Mouse (Mus musculus) thymus, postnatal 14 days (tissue): ENCODE results near the gene Irf2bp2.

Experiments
- DNase-seq: peaks from one replicate; pipeline ENCODE4 v3.0.0; 2021

Irf2bp2 gene

GRCm38 (mm10) chr8:126565954-126566445 is 27.8 kb downstream of the Irf2bp2 start:
- no peak for DNase-seq

- DNase-seq, result no peak
These were observed 28.5 kb downstream of the Irf2bp2 start for GRCm38 (mm10) chr8:126565231-126565781.

GRCm38 (mm10) chr8:126564551-126565154 is 29.1 kb downstream of the Irf2bp2 start:
- DNase-seq, result no peak

DNA sequence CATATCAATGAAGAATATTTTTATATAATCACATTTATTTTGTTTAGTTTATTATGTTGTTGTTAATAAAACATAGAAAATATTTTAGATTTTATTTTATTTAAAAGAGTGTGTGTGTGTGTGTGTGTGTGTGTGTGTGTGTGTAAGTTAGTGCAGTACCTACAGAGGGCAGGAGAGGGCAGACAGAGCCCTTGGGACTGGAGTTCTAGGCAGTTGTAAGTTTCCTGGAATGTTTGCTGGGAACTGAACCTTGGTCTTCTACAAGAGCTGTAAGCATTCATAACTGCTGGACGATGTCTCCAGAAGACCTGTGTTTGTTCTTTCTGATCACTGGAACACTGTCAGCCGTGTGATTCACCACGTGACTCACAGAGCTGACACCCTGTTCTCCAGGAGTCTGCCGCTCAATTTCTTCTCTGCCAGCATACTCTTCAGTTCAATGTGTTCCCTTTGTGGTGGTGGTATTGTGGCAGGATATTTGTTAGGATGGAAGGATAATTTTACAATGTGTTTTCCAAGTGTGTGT is 32.4 kb downstream of the Irf2bp2 start:
- no peak for DNase-seq

GRCm38 (mm10) chr8:126558400-126558953 is 35.3 kb downstream of the Irf2bp2 start:
- DNase-seq, result no peak

- no peak for DNase-seq
These were observed 36.4 kb downstream of the Irf2bp2 start for GRCm38 (mm10) chr8:126557403-126557802.

GRCm38 (mm10) chr8:126556691-126557090 is 37.1 kb downstream of the Irf2bp2 start:
- DNase-seq, result no peak

GRCm38 (mm10) chr8:126554741-126555140 is 39.0 kb downstream of the Irf2bp2 start:
- no peak for DNase-seq

GRCm38 (mm10) chr8:126551871-126552270 is 41.9 kb downstream of the Irf2bp2 start:
- DNase-seq, result no peak

- no peak for DNase-seq
These were observed 42.8 kb downstream of the Irf2bp2 start for GRCm38 (mm10) chr8:126550944-126551357.

GRCm38 (mm10) chr8:126547841-126548240 is 45.9 kb downstream of the Irf2bp2 start:
- no peak for DNase-seq

DNA sequence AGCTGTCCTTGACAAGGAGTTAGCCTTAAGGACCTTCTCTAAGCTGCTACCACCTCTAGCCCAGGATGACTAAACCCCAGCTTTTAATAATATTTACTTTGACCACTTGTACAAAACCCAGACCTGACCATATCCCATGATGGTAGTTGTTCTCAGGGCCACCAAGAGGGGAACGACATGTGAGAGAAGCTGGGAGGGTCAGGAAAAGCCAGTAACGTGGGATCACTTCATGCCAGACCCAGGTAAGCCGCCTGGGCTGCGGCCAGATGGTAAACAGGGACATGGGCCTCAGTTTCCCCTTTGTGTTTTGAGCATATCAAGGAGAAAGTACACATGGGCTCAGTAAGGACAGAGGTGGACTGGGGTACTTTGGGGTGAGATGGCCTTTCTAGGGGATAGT is 46.4 kb downstream of the Irf2bp2 start:
- no peak for DNase-seq

DNA sequence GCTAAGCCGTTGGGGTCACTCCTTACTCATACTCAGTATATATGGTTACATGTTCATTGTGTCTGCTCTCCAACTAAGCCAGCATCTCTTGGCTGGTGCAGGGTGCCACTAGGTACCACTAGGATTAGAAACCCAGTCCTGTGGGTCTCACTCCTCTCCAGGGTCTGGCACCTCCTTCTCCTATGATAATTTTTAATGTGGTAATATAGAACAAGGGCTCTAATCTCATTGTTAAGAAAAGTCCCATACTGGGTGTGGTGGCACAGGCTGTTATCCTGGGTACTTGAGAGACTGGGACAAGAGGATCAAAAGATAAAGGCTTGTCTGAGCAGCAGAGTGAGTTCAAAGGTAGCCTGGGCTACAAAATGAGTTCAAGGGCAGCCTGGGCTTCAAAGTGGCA is 47.3 kb downstream of the Irf2bp2 start:
- DNase-seq, result no peak

GRCm38 (mm10) chr8:126543407-126543806 is 50.4 kb downstream of the Irf2bp2 start:
- DNase-seq, result no peak

DNA sequence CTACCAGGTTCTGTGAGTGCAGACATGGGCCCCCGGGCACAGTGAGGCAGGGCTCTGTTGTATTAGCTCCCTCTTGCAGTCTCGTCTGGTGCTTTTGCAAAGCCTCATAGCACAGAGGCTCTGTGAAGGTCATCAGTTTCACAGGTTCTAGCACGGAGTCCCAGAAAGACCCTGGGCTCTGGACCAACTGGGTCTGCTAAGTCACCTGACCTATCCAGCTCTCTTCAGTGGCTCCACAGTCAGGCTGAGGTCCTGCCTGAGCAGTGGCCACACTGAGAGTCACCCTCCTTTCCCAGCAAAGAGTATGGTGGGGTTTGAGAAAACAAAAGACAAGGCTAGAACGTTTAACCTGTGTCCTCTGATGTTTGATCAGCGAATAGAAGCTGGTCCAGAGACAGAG is 51.0 kb downstream of the Irf2bp2 start:
- DNase-seq, result no peak

- DNase-seq, result no peak
These were observed 51.6 kb downstream of the Irf2bp2 start for GRCm38 (mm10) chr8:126542090-126542689.

- DNase-seq, result no peak
These were observed 53.5 kb downstream of the Irf2bp2 start for GRCm38 (mm10) chr8:126540298-126540697.

DNA sequence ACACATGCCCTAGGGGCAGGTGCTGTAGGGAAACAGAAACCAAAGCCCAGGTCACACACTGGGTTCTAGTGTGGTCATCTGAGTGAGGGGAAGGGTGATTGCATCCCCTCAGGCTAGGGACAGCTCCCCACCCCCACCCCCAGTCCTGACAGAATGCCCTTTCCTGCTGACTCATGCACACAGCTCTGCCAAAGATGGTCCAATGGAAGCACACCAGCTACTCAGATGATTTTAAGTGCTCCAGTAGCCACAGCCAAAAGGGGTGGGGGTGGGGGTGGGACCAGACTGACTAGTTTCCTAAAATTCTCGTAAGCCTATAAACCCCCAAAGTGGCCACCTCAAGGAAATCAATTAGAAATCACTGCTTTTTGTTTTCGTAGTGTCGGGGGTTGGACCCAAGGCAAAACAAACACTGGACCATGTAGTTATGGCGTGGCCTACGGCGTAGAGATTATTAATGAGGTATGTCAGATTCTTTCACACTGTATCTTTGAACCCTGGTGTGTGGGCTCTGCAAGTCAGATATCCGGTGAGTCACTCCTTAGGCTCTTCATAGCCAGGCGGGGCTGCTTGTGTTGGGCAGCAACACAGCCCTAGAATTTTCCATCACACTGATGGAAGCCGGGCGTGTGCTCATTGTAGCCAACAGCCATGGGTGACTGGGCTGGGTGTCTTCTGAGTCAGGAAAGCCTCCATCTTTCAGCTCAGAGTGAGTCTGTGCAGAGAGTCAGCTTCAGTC is 54.3 kb downstream of the Irf2bp2 start:
- no peak for DNase-seq

GRCm38 (mm10) chr8:126538648-126539354 is 55.0 kb downstream of the Irf2bp2 start:
- peak; percentile 19 for DNase-seq
